Mouse (Mus musculus) lung, postnatal 0 days (tissue): ENCODE data around the gene Sfswap. TPM values are rescaled to one million over a fixed set of nuclear protein-coding genes. Genes with fewer than 3 reads are reported as not detected.

Experiments
- ATAC-seq: fragments of 200-750 bp; cut with Nextera tagmentation; 2 replicates; pipeline ENCODE4 v1.8.0; 2017; ENCODE audit warnings: moderate library complexity
- DNase-seq: peaks from one replicate; pipeline ENCODE4 v3.0.0-alpha.2; 2016; ENCODE audit warnings: low spot score
- H3K27ac ChIP-seq: fragments of 300-500 bp; sonication (generic); 2 replicates; pipeline ENCODE4 v1.5.1; 2014; ENCODE audit warnings: antibody characterized with exemption, mild to moderate bottlenecking, low read length, mixed read lengths
- H3K27me3 ChIP-seq: fragments of 300-500 bp; sonication (generic); replicated peaks from 2 replicates; pipeline ENCODE4 v1.6.1; 2014; ENCODE audit warnings: low read length, mixed read lengths; ENCODE audit not compliant: insufficient read depth
- H3K36me3 ChIP-seq: fragments of 300-500 bp; sonication (generic); 2 replicates; pipeline ENCODE4 v1.6.1; 2014; ENCODE audit warnings: low read length, mixed read lengths; ENCODE audit not compliant: insufficient read depth
- H3K4me1 ChIP-seq: fragments of 300-500 bp; sonication (generic); 2 replicates; pipeline ENCODE4 v1.6.1; 2014; ENCODE audit warnings: antibody characterized with exemption, low read depth, low read length, mixed read lengths; ENCODE audit not compliant: insufficient read depth
- H3K4me2 ChIP-seq: fragments of 300-500 bp; sonication (generic); replicated peaks from 2 replicates; pipeline ENCODE4 v1.6.1; 2014; ENCODE audit warnings: low read depth, mild to moderate bottlenecking, low read length, moderate library complexity, mixed read lengths
- H3K4me3 ChIP-seq: fragments of 300-500 bp; sonication (generic); 2 replicates; pipeline ENCODE4 v1.5.1; 2014; ENCODE audit warnings: low read depth, low read length
- H3K9ac ChIP-seq: fragments of 300-500 bp; sonication (generic); replicated peaks from 2 replicates; pipeline ENCODE4 v1.6.1; 2014; ENCODE audit warnings: low read depth, mild to moderate bottlenecking
- H3K9me3 ChIP-seq: fragments of 300-500 bp; sonication (generic); 2 replicates; pipeline ENCODE4 v1.6.1; 2016; ENCODE audit warnings: low read length, mixed read lengths
- CTCF ChIP-seq: IDR thresholded peaks from 2 replicates; pipeline ENCODE4 v1.5.1; 2016; ENCODE audit warnings: antibody characterized with exemption, mild to moderate bottlenecking
- EP300 ChIP-seq: IDR thresholded peaks from 2 replicates; pipeline ENCODE4 v1.6.1; 2016; ENCODE audit warnings: antibody characterized with exemption, mild to moderate bottlenecking, control low read depth
- WGBS: fragments of 180-500 bp; shearing (Covaris S2); extraction: QIAGEN DNeasy Blood & Tissue Kit; methylation state at CpG from one replicate; pipeline ENCODE4 v1.1.7; 2014; 5-methylcytosine and 5-hydroxymethylcytosine counted together
- polyA plus RNA-seq: library from polyadenylated mRNA; unstranded; fragments of >200 nt; fragmentation: Nextera tagmentation; extraction: Ambion mirVana; gene quantifications from 2 replicates; pipeline ENCODE4 v1.2.1, GENCODE M21; 2015

Gene Sfswap
- polyA plus RNA-seq, 1 experiment from 2014 or later: 28.1 TPM

- 92% methylated on average over 4 of the region's 4 CpGs for WGBS
These were observed 5.9 kb downstream of the Sfswap start for GRCm38 (mm10) chr5:129506886-129507285.

DNA sequence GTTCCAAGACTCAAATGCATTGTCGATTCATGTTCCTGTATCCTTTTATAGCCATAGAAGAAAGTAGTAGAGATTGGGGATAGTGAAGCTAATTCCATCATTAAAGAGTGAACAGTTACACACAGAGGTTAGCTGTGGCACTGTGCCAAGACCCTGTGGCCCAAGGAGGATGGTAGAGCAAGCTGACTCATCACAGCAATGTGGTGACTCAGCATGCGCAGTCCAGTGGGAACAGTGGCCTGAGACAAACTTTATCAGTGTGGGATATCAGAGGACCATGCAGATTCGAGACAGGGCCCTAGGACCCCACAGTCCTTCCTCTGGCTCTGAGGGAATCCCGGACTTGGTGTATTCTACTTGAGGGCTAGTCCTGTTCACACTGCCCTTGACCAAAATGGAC is 17.2 kb downstream of the Sfswap start:
- peaks cover 44% of the 10 kb centered on the region; the same call in 1 of the 2 replicates for H3K36me3 ChIP-seq

More at GRCm38 (mm10) chr5:129506886-129507285, 5.9 kb downstream of the Sfswap start:
- Histone ChIP-seq H3K27me3 (no peaks in the 10 kb centered on the region), H3K4me2 (no peak overlapping the region), H3K9me3 (no peaks in the 10 kb centered on the region), H3K4me3 (no peak overlapping the region), H3K4me1 (peaks cover 6% of the 10 kb centered on the region), H3K27ac (no peak overlapping the region), H3K9ac (no peak overlapping the region), H3K36me3 (peaks cover 48% of the 10 kb centered on the region)
- no peak for ATAC-seq
- DNase-seq: no peak
- TF ChIP-seq EP300: no peak
- no peak for TF ChIP-seq CTCF

DNA sequence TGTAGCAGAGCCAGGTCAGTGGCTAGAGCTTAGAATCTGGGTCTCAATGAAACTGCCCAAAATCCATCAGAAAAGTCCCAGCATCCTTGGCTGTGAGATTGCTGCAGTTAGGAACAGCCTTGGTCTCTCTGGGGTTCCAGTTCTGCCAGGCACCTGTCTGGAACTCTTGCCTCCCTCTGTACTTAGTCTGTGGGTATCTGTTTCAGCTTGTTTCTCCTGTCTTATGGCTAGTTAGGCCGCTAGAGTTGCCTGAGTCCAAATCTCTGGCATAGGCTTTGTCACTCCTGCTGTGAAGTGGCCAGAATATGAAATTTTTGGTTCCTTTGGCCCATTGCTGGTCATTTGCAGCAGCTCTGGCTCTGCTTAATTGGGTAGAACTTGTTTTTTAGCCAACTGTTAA is 17.8 kb downstream of the Sfswap start:
- H3K9me3 ChIP-seq: no peaks in the 10 kb centered on the region
- whole genome bisulfite sequencing: 95% methylated on average over 1 of the region's 1 CpGs
- H3K27me3 ChIP-seq: no peaks in the 10 kb centered on the region
- H3K36me3 ChIP-seq: peaks cover 42% of the 10 kb centered on the region; the same call in 1 of the 2 replicates
- no peak overlapping the region for H3K4me2 ChIP-seq
- H3K4me3 ChIP-seq: no peak overlapping the region
- no peaks in the 10 kb centered on the region for H3K4me1 ChIP-seq
- H3K9ac ChIP-seq: no peak overlapping the region
- H3K27ac ChIP-seq: no peak overlapping the region
- ATAC-seq: no peak
- DNase-seq: no peak
- TF ChIP-seq EP300: no peak
- no peak for TF ChIP-seq CTCF

More for the DNA sequence above, 17.2 kb downstream of the Sfswap start:
- Histone ChIP-seq H3K27me3 (no peaks in the 10 kb centered on the region), H3K9me3 (no peaks in the 10 kb centered on the region), H3K4me1 (no peaks in the 10 kb centered on the region), H3K27ac (no peak overlapping the region), H3K4me2 (no peak overlapping the region), H3K9ac (no peak overlapping the region), H3K4me3 (no peak overlapping the region)
- TF ChIP-seq CTCF: no peak
- no peak for TF ChIP-seq EP300
- WGBS: 88% methylated on average over 4 of the region's 4 CpGs
- ATAC-seq (no peak), DNase-seq (no peak)

GRCm38 (mm10) chr5:129519591-129519990 is 18.6 kb downstream of the Sfswap start:
- ATAC-seq (no peak), DNase-seq (no peak)
- H3K4me1 ChIP-seq: no peaks in the 10 kb centered on the region
- H3K9me3 ChIP-seq: no peaks in the 10 kb centered on the region
- no peak overlapping the region for H3K9ac ChIP-seq
- H3K36me3 ChIP-seq: peaks cover 34% of the 10 kb centered on the region; the same call in 1 of the 2 replicates
- 93% methylated on average over 2 of the region's 2 CpGs for WGBS
- no peak overlapping the region for H3K27ac ChIP-seq
- TF ChIP-seq EP300: no peak
- TF ChIP-seq CTCF: no peak
- H3K4me2 ChIP-seq: no peak overlapping the region
- H3K27me3 ChIP-seq: no peaks in the 10 kb centered on the region
- H3K4me3 ChIP-seq: no peak overlapping the region

GRCm38 (mm10) chr5:129521501-129521900 is 20.5 kb downstream of the Sfswap start:
- Histone ChIP-seq H3K9me3 (no peaks in the 10 kb centered on the region), H3K27ac (no peak overlapping the region), H3K4me2 (no peak overlapping the region), H3K27me3 (no peaks in the 10 kb centered on the region), H3K36me3 (peaks cover 23% of the 10 kb centered on the region; the same call in 1 of the 2 replicates), H3K4me1 (no peaks in the 10 kb centered on the region), H3K4me3 (no peak overlapping the region), H3K9ac (no peak overlapping the region)
- 79% methylated on average over 7 of the region's 7 CpGs for WGBS
- ATAC-seq (no peak), DNase-seq (no peak)
- no peak for TF ChIP-seq CTCF
- no peak for TF ChIP-seq EP300

GRCm38 (mm10) chr5:129521913-129522312 is 20.9 kb downstream of the Sfswap start:
- Histone ChIP-seq H3K36me3 (peaks cover 26% of the 10 kb centered on the region; the same call in 1 of the 2 replicates), H3K27me3 (no peaks in the 10 kb centered on the region), H3K9ac (no peak overlapping the region), H3K4me3 (no peak overlapping the region), H3K4me1 (no peaks in the 10 kb centered on the region), H3K4me2 (no peak overlapping the region), H3K27ac (no peak overlapping the region), H3K9me3 (no peaks in the 10 kb centered on the region)
- DNase-seq (no peak), ATAC-seq (no peak)
- TF ChIP-seq CTCF (no peak), EP300 (no peak)
- 89% methylated on average over 3 of the region's 3 CpGs for WGBS

DNA sequence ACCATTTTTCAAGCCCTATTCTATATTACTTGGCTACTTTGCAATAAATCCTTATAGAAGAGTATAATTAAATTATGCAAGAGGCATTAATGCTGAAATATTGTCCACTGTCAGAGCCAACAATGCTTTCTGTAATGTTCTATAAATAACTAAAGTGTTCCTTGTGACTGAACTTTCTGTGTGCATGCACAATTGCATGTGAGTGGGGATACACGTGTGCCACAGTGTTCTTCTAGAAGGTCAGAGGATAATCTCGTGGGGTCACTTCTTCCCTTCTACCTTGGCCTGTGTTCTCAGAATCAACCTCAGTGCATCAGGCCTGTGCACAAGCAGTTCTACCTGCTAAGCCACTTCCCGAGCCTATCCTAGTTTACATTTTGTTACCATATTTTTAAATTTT is 22.1 kb downstream of the Sfswap start:
- Histone ChIP-seq H3K9me3 (no peaks in the 10 kb centered on the region), H3K4me2 (no peak overlapping the region), H3K27ac (no peak overlapping the region), H3K9ac (no peak overlapping the region), H3K4me1 (no peaks in the 10 kb centered on the region), H3K27me3 (no peaks in the 10 kb centered on the region), H3K4me3 (no peak overlapping the region), H3K36me3 (peaks cover 16% of the 10 kb centered on the region; the same call in 1 of the 2 replicates)
- 75% methylated on average over 3 of the region's 3 CpGs for WGBS
- ATAC-seq (no peak), DNase-seq (no peak)
- TF ChIP-seq CTCF: no peak
- no peak for TF ChIP-seq EP300
